Mouse (Mus musculus) C2C12 (cell line): Measurements from ENCODE around the gene 4933424G06Rik. TPM values are rescaled to one million over a fixed set of nuclear protein-coding genes. Genes with fewer than 3 reads are reported as not detected.
A peak's percentile ranks its signal among the peaks of the same experiment; 100 is the strongest.

Experiments used
- H3K27me3 ChIP-seq: one replicate; pipeline ENCODE4 v1.6.1; 2011; ENCODE audit not compliant: control insufficient read depth, insufficient read depth, insufficient read length
- H3K36me3 ChIP-seq: one replicate; pipeline ENCODE4 v1.6.1; 2011; ENCODE audit not compliant: control insufficient read depth, insufficient read depth
- H3K4me3 ChIP-seq: one replicate; pipeline ENCODE4 v1.5.1; 2011; ENCODE audit warnings: mild to moderate bottlenecking, control low read depth; ENCODE audit not compliant: poor library complexity, insufficient read depth, severe bottlenecking
- H3K79me2 ChIP-seq: one replicate; pipeline ENCODE4 v1.6.1; 2011; ENCODE audit not compliant: control insufficient read depth, insufficient read depth
- H3K79me3 ChIP-seq: one replicate; pipeline ENCODE4 v1.6.1; 2011; ENCODE audit warnings: low read depth, control low read depth
- H3ac ChIP-seq: one replicate; pipeline ENCODE3; 2011; ENCODE audit warnings: low read depth; ENCODE audit not compliant: control insufficient read depth, insufficient read length
- CEBPB ChIP-seq: IDR thresholded peaks from one replicate; pipeline ENCODE4 v1.6.1; 2011; ENCODE audit warnings: low read depth, mild to moderate bottlenecking, control low read depth, moderate library complexity
- CTCF ChIP-seq: IDR thresholded peaks from one replicate; pipeline ENCODE4 v1.5.1; 2011; ENCODE audit not compliant: control insufficient read depth, insufficient read depth, insufficient read length
- FOSL1 ChIP-seq: IDR thresholded peaks from one replicate; pipeline ENCODE4 v1.8.0; 2011; ENCODE audit warnings: mild to moderate bottlenecking, low read length; ENCODE audit not compliant: poor library complexity, insufficient read depth, severe bottlenecking
- MAX ChIP-seq: IDR thresholded peaks from one replicate; pipeline ENCODE4 v1.6.1; 2011; ENCODE audit warnings: mild to moderate bottlenecking, control low read depth
- MYOD1 ChIP-seq: IDR thresholded peaks from one replicate; pipeline ENCODE4 v1.6.1; 2011; ENCODE audit warnings: low read depth; ENCODE audit not compliant: control insufficient read depth, insufficient read length
- MYOG ChIP-seq: IDR thresholded peaks from one replicate; pipeline ENCODE4 v1.6.1; 2011; ENCODE audit not compliant: control insufficient read depth, insufficient read length; ENCODE audit errors: extremely low read depth
- USF1 ChIP-seq: IDR thresholded peaks from one replicate; pipeline ENCODE4 v1.6.1; 2011; ENCODE audit warnings: low read depth, mild to moderate bottlenecking, control low read depth, moderate library complexity
- polyA plus RNA-seq: library from polyadenylated mRNA; unstranded; fragments of >200 nt; fragmentation: generic; extraction: Trizol; gene quantifications from one replicate; pipeline ENCODE4 v1.2.1, GENCODE M21; 2012; ENCODE audit warnings: missing spikeins

The 4933424G06Rik gene
- polyA plus RNA-seq, 1 experiment: 0.02 TPM

GRCm38 (mm10) chr1:36690671-36691235 lies 19.2 kb upstream of the 4933424G06Rik start:
- TF ChIP-seq MYOG (no peak), FOSL1 (no peak), MAX (no peak), USF1 (no peak), CTCF (no peak), CEBPB (no peak), MYOD1 (no peak)
- no peaks in the 10 kb centered on the region for H3K27me3 ChIP-seq
- H3ac ChIP-seq: peak overlapping the region; percentile 1
- peaks cover 19% of the 10 kb centered on the region for H3K79me2 ChIP-seq
- no peak overlapping the region for H3K4me3 ChIP-seq
- peaks cover 31% of the 10 kb centered on the region for H3K36me3 ChIP-seq
- peaks cover 15% of the 10 kb centered on the region for H3K79me3 ChIP-seq

GRCm38 (mm10) chr1:36691271-36692155 lies 18.4 kb upstream of the 4933424G06Rik start, which contains the start of gene Cox5b:
TSS of gene Cox5b (plus strand) at chr1:36691449.
- Histone ChIP-seq H3ac (peak within 1 kb of the TSS; percentile 91), H3K79me3 (peaks cover 15% of the 10 kb centered on the region), H3K4me3 (peak within 1 kb of the TSS; percentile 80), H3K36me3 (peaks cover 31% of the 10 kb centered on the region), H3K79me2 (peaks cover 19% of the 10 kb centered on the region), H3K27me3 (no peaks in the 10 kb centered on the region)
- no peak for TF ChIP-seq MYOG
- TF ChIP-seq CEBPB: no peak
- no peak for TF ChIP-seq USF1
- TF ChIP-seq MYOD1: no peak
- TF ChIP-seq FOSL1: no peak

- Histone ChIP-seq H3ac (no peak overlapping the region), H3K79me2 (peaks cover 19% of the 10 kb centered on the region), H3K79me3 (peaks cover 15% of the 10 kb centered on the region), H3K4me3 (no peak overlapping the region), H3K36me3 (peaks cover 38% of the 10 kb centered on the region), H3K27me3 (no peaks in the 10 kb centered on the region)
- TF ChIP-seq FOSL1: no peak
Observed at GRCm38 (mm10) chr1:36694871-36695270, 15.1 kb upstream of the 4933424G06Rik start.

- TF ChIP-seq MAX: no peak
- TF ChIP-seq USF1: no peak
- TF ChIP-seq MYOG: no peak
- TF ChIP-seq CTCF: no peak
- TF ChIP-seq CEBPB: no peak
- TF ChIP-seq FOSL1: no peak
- no peak for TF ChIP-seq MYOD1
- Histone ChIP-seq H3K4me3 (no peak overlapping the region), H3K27me3 (no peaks in the 10 kb centered on the region), H3K79me3 (peaks cover 15% of the 10 kb centered on the region), H3K36me3 (peaks cover 52% of the 10 kb centered on the region), H3K79me2 (peaks cover 18% of the 10 kb centered on the region), H3ac (no peak overlapping the region)
Observed at GRCm38 (mm10) chr1:36696411-36696810, 13.5 kb upstream of the 4933424G06Rik start.

GRCm38 (mm10) chr1:36697030-36697429 lies 12.9 kb upstream of the 4933424G06Rik start:
- Histone ChIP-seq H3ac (no peak overlapping the region), H3K27me3 (no peaks in the 10 kb centered on the region), H3K36me3 (peaks cover 57% of the 10 kb centered on the region), H3K79me2 (peaks cover 12% of the 10 kb centered on the region), H3K79me3 (peaks cover 10% of the 10 kb centered on the region), H3K4me3 (no peak overlapping the region)
- TF ChIP-seq USF1 (no peak), FOSL1 (no peak), CEBPB (no peak), CTCF (no peak), MAX (no peak)

GRCm38 (mm10) chr1:36707166-36707565 lies 2.8 kb upstream of the 4933424G06Rik start:
- peaks cover 36% of the 10 kb centered on the region for H3K36me3 ChIP-seq

More at GRCm38 (mm10) chr1:36707166-36707565, 2.8 kb upstream of the 4933424G06Rik start:
- peaks cover 27% of the 10 kb centered on the region for H3K79me3 ChIP-seq
- H3K79me2 ChIP-seq: peaks cover 33% of the 10 kb centered on the region
- H3ac ChIP-seq: no peak overlapping the region
- no peak for TF ChIP-seq MAX
- no peak for TF ChIP-seq FOSL1
- TF ChIP-seq USF1: no peak
- TF ChIP-seq MYOD1: no peak
- TF ChIP-seq MYOG: no peak
- TF ChIP-seq CEBPB: no peak
- no peak for TF ChIP-seq CTCF
- H3K4me3 ChIP-seq: no peak overlapping the region
- no peaks in the 10 kb centered on the region for H3K27me3 ChIP-seq
